Mouse (Mus musculus): ENCODE results near the gene Tmem198. TPM values are rescaled to one million over a fixed set of nuclear protein-coding genes. Genes with fewer than 3 reads are reported as not detected.

Tmem198 gene
- polyA plus RNA-seq, 1 experiment from 2014 or later = 45.0 TPM

GRCm38 (mm10) chr1:75477264-75477965 lies 1.9 kb upstream of the Tmem198 start:
- H3K9ac ChIP-seq = peak overlapping the region; percentile 94; the same call in 1 of the 2 replicates
- no peaks in the 10 kb centered on the region for H3K9me3 ChIP-seq
- ATAC-seq (ENCODE audit: low FRiP score) = no peak
- peaks cover 48% of the 10 kb centered on the region for H3K36me3 ChIP-seq
- 12% methylated on average over 35 of the region's 35 CpGs for WGBS
- H3K27me3 ChIP-seq = peaks cover 16% of the 10 kb centered on the region
- peak overlapping the region; percentile 86 for H3K4me2 ChIP-seq
- H3K4me1 ChIP-seq (replicated peaks) = peaks cover 57% of the 10 kb centered on the region
- no peak overlapping the region for H3K27ac ChIP-seq
- H3K4me3 ChIP-seq = peak overlapping the region; percentile 90

- H3K36me3 ChIP-seq = peaks cover 48% of the 10 kb centered on the region
- WGBS = 48% methylated on average over 3 of the region's 3 CpGs
- peak overlapping the region; percentile 94 for H3K9ac ChIP-seq
- H3K4me3 ChIP-seq = peak overlapping the region; percentile 90
- H3K27me3 ChIP-seq = peaks cover 21% of the 10 kb centered on the region
- H3K27ac ChIP-seq = no peak overlapping the region; the same call in 1 of the 2 replicates
- H3K9me3 ChIP-seq = no peaks in the 10 kb centered on the region
- no peak for ATAC-seq (ENCODE audit: low FRiP score)
- peaks cover 62% of the 10 kb centered on the region for H3K4me1 ChIP-seq (replicated peaks)
- peak overlapping the region; percentile 86 for H3K4me2 ChIP-seq
Observed at GRCm38 (mm10) chr1:75477966-75478290, 1.4 kb upstream of the Tmem198 start.

DNA sequence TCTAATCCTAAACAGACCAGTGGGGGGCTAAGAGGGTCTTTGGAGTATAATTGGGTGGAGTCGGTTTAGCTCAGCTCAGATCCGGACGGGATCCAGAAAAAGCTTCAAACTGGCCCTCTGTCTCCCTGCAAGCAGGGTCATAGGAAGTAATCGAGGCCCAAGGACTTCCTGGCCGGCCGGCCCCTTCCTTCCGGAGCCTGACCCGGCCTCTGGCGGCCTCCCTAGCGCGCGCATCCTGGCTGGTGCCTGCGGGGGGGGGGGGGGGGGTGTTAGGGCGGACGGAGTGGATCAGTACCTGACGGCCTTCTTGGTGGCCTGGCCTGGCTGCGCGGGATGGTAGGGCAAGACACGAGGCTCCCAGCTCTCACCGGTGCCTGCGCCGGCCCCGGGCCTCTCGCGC lies 835 bp upstream of the Tmem198 start:
- no peak for ATAC-seq (ENCODE audit: low FRiP score)
- H3K4me2 ChIP-seq = peak overlapping the region; percentile 86
- under 1% methylated on average over 20 of the region's 25 CpGs for WGBS
- H3K4me3 ChIP-seq = peak overlapping the region; percentile 90
- peaks cover 68% of the 10 kb centered on the region for H3K4me1 ChIP-seq (replicated peaks)
- no peaks in the 10 kb centered on the region for H3K9me3 ChIP-seq
- peaks cover 27% of the 10 kb centered on the region for H3K27me3 ChIP-seq
- peak overlapping the region; percentile 94 for H3K9ac ChIP-seq
- H3K27ac ChIP-seq = peak overlapping the region; percentile 92
- H3K36me3 ChIP-seq = peaks cover 48% of the 10 kb centered on the region

- peaks cover 38% of the 10 kb centered on the region for H3K27me3 ChIP-seq
- H3K4me1 ChIP-seq (replicated peaks) = peaks cover 64% of the 10 kb centered on the region
- H3K4me2 ChIP-seq = peak overlapping the region; percentile 86
- peak overlapping the region; percentile 92 for H3K27ac ChIP-seq
- H3K9me3 ChIP-seq = no peaks in the 10 kb centered on the region
- H3K4me3 ChIP-seq = peak overlapping the region; percentile 90
- peaks cover 48% of the 10 kb centered on the region for H3K36me3 ChIP-seq
- ATAC-seq (ENCODE audit: low FRiP score) = no peak
- H3K9ac ChIP-seq = peak overlapping the region; percentile 94
- 1% methylated on average over 10 of the region's 24 CpGs for WGBS
Observed at GRCm38 (mm10) chr1:75479635-75479989, 280 bp downstream of the Tmem198 start.

DNA sequence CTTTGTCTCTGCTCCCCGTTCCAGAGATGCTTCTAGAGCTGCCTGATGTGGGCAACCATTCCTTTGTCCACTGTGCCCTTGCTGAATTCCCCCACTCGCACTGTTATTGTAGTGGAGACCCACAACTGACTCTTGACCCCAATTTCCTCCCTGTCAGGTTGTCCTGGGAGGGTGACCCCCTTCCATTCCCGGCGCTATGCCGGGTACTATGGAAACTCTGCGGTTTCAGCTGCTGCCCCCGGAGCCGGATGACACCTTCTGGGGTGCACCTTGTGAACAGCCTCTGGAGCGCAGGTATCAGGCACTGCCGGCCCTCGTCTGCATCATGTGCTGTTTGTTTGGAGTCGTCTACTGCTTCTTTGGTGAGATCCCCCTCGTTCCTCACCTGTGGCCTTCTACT lies 704 bp downstream of the Tmem198 start:
- Histone ChIP-seq H3K27me3 (peaks cover 42% of the 10 kb centered on the region), H3K4me1 (replicated peaks) (peaks cover 61% of the 10 kb centered on the region), H3K9ac (peak overlapping the region; percentile 94), H3K4me3 (peak overlapping the region; percentile 90), H3K27ac (peak overlapping the region; percentile 92), H3K4me2 (peak overlapping the region; percentile 86), H3K36me3 (peaks cover 48% of the 10 kb centered on the region), H3K9me3 (no peaks in the 10 kb centered on the region)
- 17% methylated on average over 13 of the region's 13 CpGs for WGBS
- no peak for ATAC-seq (ENCODE audit: low FRiP score)

- peak overlapping the region; percentile 94 for H3K9ac ChIP-seq
- peaks cover 49% of the 10 kb centered on the region for H3K27me3 ChIP-seq
- 89% methylated on average over 7 of the region's 7 CpGs for WGBS
- peak overlapping the region; percentile 90 for H3K4me3 ChIP-seq
- H3K36me3 ChIP-seq = peaks cover 48% of the 10 kb centered on the region
- H3K9me3 ChIP-seq = no peaks in the 10 kb centered on the region
- peaks cover 61% of the 10 kb centered on the region for H3K4me1 ChIP-seq (replicated peaks)
- no peak overlapping the region for H3K27ac ChIP-seq
- H3K4me2 ChIP-seq = peak overlapping the region; percentile 86
- no peak for ATAC-seq (ENCODE audit: low FRiP score)
Observed at GRCm38 (mm10) chr1:75480735-75481134, 1.4 kb downstream of the Tmem198 start.

- Histone ChIP-seq H3K27me3 (peaks cover 98% of the 10 kb centered on the region), H3K4me1 (replicated peaks) (peaks cover 39% of the 10 kb centered on the region), H3K4me2 (peak overlapping the region; percentile 86), H3K27ac (no peak overlapping the region), H3K9ac (no peak overlapping the region; the same call in 1 of the 2 replicates), H3K9me3 (no peaks in the 10 kb centered on the region), H3K4me3 (peak overlapping the region; percentile 49), H3K36me3 (peaks cover 63% of the 10 kb centered on the region)
- ATAC-seq (ENCODE audit: low FRiP score) = 0 out of 2 replicates have a peak, but pooled peaks have one; percentile 9
- 7% methylated on average over 24 of the region's 24 CpGs for WGBS
Observed at GRCm38 (mm10) chr1:75486561-75486960, 7.2 kb downstream of the Tmem198 start.

- Histone ChIP-seq H3K4me2 (peak overlapping the region; percentile 86), H3K9ac (no peak overlapping the region; the same call in 1 of the 2 replicates), H3K36me3 (peaks cover 63% of the 10 kb centered on the region), H3K4me3 (peak overlapping the region; percentile 49), H3K27me3 (peaks cover 100% of the 10 kb centered on the region), H3K9me3 (no peaks in the 10 kb centered on the region), H3K4me1 (replicated peaks) (peaks cover 37% of the 10 kb centered on the region), H3K27ac (no peak overlapping the region)
- ATAC-seq (ENCODE audit: low FRiP score) = peak; percentile 34; the same call in 1 of the 2 replicates
- under 1% methylated on average over 13 of the region's 13 CpGs for WGBS
Observed at GRCm38 (mm10) chr1:75487040-75487404, 7.7 kb downstream of the Tmem198 start.

- Histone ChIP-seq H3K4me3 (peak overlapping the region; percentile 49), H3K4me1 (replicated peaks) (peaks cover 31% of the 10 kb centered on the region), H3K9me3 (no peaks in the 10 kb centered on the region), H3K4me2 (peak overlapping the region; percentile 86), H3K27me3 (peaks cover 100% of the 10 kb centered on the region), H3K9ac (peak overlapping the region; percentile 68), H3K36me3 (peaks cover 57% of the 10 kb centered on the region), H3K27ac (no peak overlapping the region)
- peak; percentile 70 for ATAC-seq (ENCODE audit: low FRiP score)
- under 1% methylated on average over 62 of the region's 62 CpGs for WGBS
Observed at GRCm38 (mm10) chr1:75487405-75488161, 8.3 kb downstream of the Tmem198 start.

GRCm38 (mm10) chr1:75490785-75491551 lies 11.6 kb downstream of the Tmem198 start:
- no peak for ATAC-seq (ENCODE audit: low FRiP score)
- 83% methylated on average over 34 of the region's 34 CpGs for WGBS

DNA sequence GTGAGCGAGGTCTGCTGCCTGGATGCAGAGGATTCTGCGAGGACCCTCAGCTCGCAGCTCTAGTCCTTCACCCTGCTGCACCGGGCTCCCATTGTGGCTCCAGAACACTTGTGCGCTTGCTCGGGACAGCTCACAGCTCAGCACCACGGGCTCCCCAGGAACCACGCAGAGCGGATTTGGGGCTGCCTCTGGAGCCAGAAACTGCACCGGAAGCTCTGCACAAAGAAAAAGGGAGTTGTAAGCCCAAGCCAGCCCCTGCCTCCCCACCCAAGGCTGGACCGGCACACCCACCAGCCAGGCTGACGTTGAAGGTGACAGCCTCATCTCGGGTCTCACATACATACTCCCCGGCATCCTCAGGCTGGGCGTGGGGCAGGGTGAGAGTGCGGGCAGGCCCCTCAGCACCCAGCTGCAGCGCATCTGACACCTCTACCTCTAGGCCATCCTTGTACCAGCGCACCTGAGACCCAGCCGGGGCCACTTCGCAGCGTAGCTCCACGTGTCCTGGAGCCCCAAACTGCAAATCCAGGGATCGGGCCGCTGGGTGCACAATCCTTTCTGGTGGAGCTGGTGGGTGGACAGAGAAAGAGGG lies 13.3 kb downstream of the Tmem198 start:
- WGBS = 40% methylated on average over 24 of the region's 24 CpGs
- H3K9ac ChIP-seq = peak overlapping the region; percentile 46
- H3K4me3 ChIP-seq = no peak overlapping the region
- no peak overlapping the region for H3K27ac ChIP-seq
- H3K27me3 ChIP-seq = peaks cover 59% of the 10 kb centered on the region
- peaks cover 7% of the 10 kb centered on the region for H3K4me1 ChIP-seq (replicated peaks)
- ATAC-seq (ENCODE audit: low FRiP score) = no peak
- H3K36me3 ChIP-seq = peaks cover 34% of the 10 kb centered on the region
- H3K9me3 ChIP-seq = no peaks in the 10 kb centered on the region
- no peak overlapping the region for H3K4me2 ChIP-seq

More at GRCm38 (mm10) chr1:75490785-75491551, 11.6 kb downstream of the Tmem198 start:
- peaks cover 23% of the 10 kb centered on the region for H3K36me3 ChIP-seq
- peaks cover 22% of the 10 kb centered on the region for H3K4me1 ChIP-seq (replicated peaks)
- H3K4me2 ChIP-seq = no peak overlapping the region
- no peak overlapping the region for H3K4me3 ChIP-seq
- peaks cover 76% of the 10 kb centered on the region for H3K27me3 ChIP-seq
- no peaks in the 10 kb centered on the region for H3K9me3 ChIP-seq
- no peak overlapping the region for H3K9ac ChIP-seq
- H3K27ac ChIP-seq = no peak overlapping the region

Measured in hindbrain, embryonic 13.5 days (tissue).